Mouse (Mus musculus): ENCODE measurements around the gene 2410131K14Rik. TPM values are rescaled to one million over a fixed set of nuclear protein-coding genes. Genes with fewer than 3 reads are reported as not detected.

Gene 2410131K14Rik
- polyA plus RNA-seq (2012; rRNA removed; ENCODE audit: low replicate concordance) = 8.8 and 12.6 TPM in 2 replicates

GRCm38 (mm10) chr5:118244606-118245443 is at the start of gene 2410131K14Rik, which contains the start of gene Rnft2:
Gene 2410131K14Rik, plus strand, starts transcription at chr5:118245227.
Gene Rnft2, minus strand, starts transcription at chr5:118245116.

Other genes starting within 250 kb of the 2410131K14Rik start
- gene Tesc, start 217.5 kb upstream of the 2410131K14Rik start, polyA plus RNA-seq (2012; rRNA removed; ENCODE audit: low replicate concordance) = 7.0 and 25.6 TPM in 2 replicates
- 62.5 and 64.7 TPM in 2 replicates for gene Fbxw8, start 89.8 kb upstream of the 2410131K14Rik start, polyA plus RNA-seq (2012; rRNA removed; ENCODE audit: low replicate concordance)
- 0.05 and 0.11 TPM in 2 replicates for gene Hrk, start 80.6 kb upstream of the 2410131K14Rik start, polyA plus RNA-seq (2012; rRNA removed; ENCODE audit: low replicate concordance)
- gene Rnft2, start 111 bp upstream of the 2410131K14Rik start, polyA plus RNA-seq (2012; rRNA removed; ENCODE audit: low replicate concordance) = 4.3 and 5.5 TPM in 2 replicates